Mouse (Mus musculus): ENCODE results near the gene Mbd3.
"Not testable (repeated sequence)": the region's sequence is repeated elsewhere in the genome, so short reads cannot be mapped to it uniquely, and the experiment has no call there.

Mbd3 gene

DNA sequence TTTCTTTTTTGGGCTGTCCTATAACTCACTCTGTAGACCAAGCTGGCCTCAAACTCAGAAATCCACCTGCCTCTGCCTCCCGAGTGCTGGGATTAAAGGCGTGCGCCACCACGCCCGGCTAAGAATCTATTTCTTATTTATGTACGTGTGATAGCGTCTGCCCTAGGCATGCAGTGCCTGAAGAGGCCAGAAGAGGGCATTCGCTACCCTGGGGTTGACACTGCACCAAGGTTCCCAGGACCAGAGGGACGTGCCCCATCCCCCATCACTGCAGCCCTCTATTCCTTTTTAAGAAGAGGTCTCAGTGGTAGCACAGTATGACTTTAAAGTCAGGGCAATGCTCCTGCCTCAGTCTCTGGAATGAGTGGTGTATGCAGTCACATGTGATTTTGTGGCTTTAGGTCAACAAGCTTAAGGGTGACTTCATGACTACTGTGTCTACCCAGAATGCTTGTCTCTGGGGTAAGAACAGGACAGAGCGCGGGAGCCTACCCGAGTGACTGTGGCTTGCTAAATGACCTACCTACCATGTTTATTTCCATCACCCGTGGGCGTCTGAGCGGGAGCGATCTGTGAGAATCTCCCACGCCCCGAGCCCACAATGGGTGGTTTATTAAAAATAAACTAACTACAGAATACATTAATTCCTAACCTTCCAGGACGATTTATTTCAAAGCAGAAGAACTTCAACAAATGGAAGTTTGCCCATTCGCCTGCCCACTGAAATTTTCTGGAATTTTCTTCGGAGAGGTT lies 29.2 kb downstream of the Mbd3 start:
- no peak for DNase-seq (ENCODE audit: low spot score in 2 of 2)

DNA sequence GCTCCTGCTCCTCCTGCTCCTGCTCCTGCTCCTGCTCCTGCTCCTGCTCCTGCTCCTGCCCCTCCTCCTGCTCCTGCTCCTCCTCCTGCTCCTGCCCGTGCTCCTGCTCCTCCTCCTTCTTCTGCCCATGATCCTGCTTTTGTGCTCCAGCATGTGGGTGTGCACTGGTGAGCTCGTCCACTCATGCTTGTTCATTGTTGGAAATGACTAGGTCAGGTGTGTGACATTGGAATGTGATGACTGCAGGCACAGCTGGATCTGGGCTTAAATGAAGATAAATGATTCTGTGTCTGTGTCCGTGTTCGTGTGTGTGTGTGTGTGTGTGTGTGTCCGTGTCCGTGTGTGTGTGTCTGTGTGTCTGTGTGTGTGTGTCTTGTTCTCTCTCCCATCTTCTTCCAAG lies 31.0 kb downstream of the Mbd3 start:
- no peak for DNase-seq (ENCODE audit: low spot score in 2 of 2)

DNA sequence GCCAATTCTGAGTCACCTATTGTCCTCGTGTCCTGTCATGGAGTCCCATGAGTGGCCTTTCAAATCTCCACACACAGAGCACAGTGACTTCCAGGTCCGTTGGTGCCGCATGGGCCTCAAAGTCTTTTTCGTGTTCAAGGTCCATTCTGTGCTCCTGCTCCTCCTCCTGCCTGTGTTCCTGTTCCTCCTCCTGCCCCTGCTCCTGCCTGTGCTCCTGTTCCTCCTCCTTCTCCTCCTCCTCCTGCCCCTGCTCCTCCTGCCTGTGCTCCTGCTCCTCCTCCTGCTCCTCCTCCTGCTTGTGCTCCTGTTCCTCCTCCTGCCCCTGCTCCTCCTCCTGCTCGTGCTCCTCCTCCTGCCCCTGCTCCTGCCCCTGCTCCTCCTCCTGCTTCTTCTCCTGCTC lies 31.4 kb downstream of the Mbd3 start:
- no peak for DNase-seq (ENCODE audit: low spot score in 2 of 2)

DNA sequence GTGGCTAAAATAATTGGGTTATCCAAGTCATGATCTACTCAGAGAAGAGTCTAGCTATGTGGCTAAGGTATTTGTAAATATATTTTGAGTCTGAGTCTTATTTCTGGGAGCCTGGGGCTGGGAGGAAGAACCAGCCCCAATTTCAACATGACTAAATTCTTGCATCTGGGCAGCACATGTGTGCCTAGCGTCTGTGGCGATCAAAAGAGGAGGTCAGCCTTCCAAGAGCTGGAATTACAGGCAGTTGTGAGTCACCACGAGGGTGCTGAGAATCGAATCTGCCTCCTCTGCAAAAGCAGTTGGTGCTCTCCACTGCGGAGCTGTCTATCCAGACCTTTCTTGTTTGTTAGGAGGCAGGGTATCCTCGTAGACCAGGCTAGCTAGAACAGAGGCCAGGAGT lies 33.6 kb downstream of the Mbd3 start:
- no peak for DNase-seq (ENCODE audit: low spot score in 2 of 2)

DNA sequence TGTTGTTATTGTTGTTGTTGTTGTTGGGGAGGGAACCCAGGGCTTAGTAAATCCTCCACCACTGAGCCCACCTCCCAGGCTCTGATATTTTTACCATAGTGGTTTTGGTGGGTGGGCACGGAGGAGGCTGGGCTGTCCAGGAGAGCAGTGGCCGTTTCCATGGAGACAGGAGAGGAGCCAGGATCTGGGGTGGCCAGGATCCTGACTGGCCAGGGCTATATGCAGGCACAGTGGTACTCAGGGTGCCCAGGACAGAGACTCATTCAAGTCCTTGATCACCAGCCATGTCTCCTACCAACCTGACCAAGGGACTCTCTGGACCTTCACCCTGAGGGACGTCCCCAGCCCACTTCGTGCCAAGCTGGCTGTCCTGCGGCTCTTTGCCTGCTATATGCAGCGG lies 35.6 kb downstream of the Mbd3 start:
- no peak for DNase-seq (ENCODE audit: low spot score in 2 of 2)

DNA sequence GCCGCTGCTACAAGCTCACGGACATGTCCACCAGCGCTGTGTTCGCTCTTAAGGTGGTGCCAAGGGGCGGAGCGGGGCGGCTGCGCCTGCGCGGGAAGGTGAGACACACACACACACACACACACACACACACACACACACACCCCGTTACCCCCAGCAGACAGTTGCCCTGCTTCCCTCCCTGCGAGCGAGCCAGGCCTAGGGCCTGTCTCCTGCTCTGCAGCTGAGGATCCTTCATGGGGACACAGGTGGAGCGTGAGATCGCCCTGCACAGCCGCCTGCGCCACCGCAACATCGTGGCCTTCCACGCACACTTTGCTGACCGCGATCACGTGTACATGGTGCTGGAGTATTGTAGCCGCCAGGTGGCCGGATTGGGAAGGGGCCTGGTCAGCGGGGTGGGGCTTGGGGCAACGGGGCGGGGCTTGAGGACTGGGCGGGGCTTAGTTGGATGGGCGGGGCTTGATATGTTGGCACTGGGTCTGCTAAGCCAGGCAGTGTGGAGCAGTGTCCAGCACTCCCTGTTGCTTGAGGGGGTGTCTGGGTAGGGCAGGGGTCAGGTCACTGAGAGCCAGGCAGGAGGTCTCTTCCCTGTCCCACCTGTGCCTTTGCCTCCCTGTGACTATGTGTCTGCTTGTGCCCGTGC lies 41.2 kb downstream of the Mbd3 start:
- peak; percentile 37 to 55 for DNase-seq (ENCODE audit: low spot score in 2 of 2)

DNA sequence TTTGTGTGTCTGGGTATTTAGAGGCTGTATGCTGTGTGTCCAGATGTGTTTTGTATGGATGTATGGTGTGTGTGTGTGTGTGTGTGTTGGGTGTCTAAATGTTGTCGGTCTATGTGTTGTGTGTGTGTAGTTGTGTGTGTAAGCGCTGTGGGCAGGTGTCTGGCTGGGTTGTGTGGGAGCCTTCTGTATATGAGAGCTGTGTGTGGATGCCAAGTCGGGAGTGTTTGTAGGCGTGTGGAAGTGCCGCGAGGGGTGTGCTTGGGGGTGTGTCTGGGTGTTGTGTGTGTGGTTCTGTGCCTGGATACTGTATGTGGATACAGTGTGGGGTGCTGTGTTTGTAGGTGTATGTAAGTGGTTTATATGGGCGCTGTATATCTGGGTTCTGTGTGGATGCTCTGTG lies 42.0 kb downstream of the Mbd3 start:
- no peak for DNase-seq (ENCODE audit: low spot score in 2 of 2)

DNA sequence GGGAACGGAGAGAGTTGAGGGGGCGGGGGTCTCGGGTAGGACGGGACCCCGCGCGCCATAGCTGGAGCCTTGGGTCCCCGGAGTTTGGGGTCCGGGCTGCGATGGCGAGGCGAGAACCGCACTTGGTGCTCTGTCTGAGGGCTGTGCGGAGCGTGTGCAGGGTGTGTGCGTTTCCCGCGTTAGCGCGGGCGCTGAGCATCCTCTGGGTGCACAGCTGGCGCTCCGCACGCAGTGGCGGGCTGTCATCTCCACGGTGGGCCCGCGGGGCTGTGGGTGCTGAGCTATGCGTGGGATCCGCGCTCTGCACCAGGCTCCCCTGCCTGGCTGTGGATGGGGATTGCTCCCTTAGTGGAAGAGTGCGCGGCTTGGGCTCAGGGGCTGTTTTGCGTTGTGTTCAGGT lies 42.6 kb downstream of the Mbd3 start:
- no peak for DNase-seq (ENCODE audit: low spot score in 2 of 2)

DNA sequence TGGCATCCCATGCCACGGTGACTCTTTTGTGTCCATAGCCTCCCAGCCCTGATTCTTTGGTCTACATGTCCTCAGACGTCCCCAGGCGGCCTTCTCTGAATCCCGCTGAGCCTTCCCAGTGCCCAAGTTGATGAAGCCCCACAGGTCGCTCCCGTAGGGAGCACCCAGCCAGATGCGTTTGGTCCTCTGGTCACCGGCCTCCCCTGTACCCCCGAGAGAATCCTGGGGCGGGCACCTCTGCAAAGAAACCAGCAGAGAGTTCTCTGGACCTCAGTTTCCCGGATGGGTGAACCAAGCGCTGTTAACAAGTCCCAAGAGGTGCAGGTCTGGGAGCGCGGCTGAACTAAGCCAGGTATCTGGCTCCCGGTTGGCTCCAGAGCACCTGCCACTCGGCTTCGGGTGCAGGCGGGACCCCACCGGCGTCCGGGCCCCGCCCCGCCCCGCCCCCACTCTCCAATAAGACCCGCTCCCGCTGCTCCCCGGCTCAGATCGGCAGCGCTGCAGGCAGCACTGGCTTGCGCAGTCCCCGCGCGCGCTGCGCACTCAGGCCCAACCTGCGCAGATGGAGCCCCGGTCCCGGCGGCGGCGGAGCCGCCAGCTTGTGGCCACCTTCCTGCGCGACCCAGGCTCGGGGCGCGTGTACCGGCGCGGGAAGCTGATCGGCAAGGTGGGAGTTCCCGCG lies 43.2 kb downstream of the Mbd3 start, which contains the start of gene Plk5:
Plk5 (plus strand) TSS at position 459 of the 682 bp plus-strand sequence.
- no peak for DNase-seq (ENCODE audit: low spot score in 2 of 2)

DNA sequence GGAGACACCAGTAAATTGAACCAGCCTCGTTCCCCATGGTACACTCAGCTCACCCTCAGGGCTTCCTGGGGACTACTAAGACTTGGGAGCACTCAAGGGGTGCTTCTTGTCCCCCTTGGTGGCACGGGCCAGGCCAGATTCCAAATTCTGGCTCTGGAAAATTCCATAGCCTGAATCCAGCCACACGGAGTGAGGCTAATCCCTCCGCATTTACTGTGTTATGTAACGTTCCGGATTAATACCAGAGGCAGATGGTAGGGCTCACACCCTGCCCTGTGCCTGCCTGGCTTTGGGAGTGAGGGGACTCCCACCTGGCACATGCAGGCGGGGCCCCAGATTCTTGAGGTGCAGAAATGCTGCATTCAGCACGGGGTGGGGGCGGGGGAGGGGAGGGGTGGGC lies 43.9 kb downstream of the Mbd3 start:
- no peak for DNase-seq (ENCODE audit: low spot score in 2 of 2)

DNA sequence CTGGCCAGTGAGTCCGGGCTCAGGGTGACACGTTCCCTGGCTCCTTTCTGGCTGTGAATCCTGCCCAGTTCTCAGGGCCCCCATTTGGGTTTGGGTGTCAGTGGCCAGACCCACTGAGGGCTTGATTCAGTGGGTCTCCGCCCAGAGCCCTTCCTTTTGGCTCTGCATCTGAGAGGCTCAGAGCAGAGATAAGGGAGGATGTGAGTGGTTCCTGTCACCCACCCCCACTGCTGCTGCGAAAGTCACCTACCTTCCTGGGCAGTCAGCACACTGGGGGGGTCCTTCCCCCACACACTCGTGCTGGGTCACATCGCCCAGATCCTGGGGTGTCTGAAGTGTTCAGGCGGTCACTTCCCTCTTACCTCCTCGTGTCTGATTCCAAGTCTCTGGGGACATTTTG lies 46.6 kb downstream of the Mbd3 start:
- DNase-seq (ENCODE audit: low spot score in 2 of 2) = no peak

DNA sequence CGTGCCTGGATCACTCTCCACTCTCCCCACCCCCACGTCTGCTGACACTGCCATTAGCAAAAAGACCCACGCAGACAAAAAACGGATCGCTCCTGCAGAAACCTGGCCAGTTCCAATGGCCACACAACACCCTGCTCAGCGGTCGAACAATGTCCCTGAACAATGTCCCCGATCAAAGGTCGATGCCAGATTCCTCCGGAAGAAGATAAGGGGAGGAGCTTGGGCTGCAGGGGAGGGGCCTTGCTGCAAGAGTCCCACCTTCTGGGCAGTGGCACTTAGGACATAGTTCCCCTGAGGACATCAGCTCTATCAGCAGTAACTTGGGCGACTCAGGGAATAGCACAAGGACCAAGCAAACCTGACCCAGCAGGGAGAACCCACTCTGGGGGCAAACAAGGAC lies 47.5 kb downstream of the Mbd3 start:
- no peak for DNase-seq (ENCODE audit: low spot score in 2 of 2)

DNA sequence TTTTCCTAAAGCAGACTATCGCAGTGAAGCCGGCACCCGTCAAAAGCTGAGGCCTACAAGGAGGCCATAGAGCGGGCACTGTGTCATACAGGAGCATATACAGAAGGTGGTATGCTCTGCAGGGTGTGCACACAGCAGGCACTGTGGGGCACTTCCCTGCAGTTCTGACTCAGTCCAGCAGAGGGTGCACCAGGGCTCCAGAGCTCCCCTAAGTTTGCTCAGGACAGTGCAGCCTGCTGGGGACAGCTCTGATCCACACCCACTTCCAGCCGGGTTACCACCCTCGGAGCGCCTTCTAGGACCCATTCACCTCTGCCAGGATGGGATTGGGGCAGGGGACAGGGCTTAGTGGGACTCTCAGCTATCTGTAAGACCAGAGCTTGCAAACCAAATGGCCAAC lies 49.1 kb downstream of the Mbd3 start:
- DNase-seq (ENCODE audit: low spot score in 2 of 2) = peak; percentile 84 to 86

DNA sequence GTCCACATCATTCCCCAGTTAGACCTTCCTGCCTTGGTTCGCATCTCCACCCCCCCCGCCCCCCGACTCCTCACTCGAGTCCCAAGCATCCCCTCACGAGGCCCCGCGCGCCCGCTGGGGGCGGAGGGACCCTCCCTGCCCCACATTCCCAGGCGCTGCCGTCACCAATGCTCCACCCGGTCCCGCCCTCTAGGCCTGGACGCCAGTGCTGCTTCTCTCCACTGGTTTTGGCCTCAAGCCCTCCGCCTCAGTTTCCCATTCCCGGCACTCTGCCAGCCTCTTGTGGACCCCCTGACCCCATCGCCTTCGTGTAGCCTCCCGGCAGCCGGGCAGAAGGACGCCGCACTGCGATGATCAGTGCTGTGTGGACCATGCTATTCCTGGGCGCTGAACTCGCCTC lies 50.4 kb downstream of the Mbd3 start:
- no peak for DNase-seq (ENCODE audit: low spot score in 2 of 2)

DNA sequence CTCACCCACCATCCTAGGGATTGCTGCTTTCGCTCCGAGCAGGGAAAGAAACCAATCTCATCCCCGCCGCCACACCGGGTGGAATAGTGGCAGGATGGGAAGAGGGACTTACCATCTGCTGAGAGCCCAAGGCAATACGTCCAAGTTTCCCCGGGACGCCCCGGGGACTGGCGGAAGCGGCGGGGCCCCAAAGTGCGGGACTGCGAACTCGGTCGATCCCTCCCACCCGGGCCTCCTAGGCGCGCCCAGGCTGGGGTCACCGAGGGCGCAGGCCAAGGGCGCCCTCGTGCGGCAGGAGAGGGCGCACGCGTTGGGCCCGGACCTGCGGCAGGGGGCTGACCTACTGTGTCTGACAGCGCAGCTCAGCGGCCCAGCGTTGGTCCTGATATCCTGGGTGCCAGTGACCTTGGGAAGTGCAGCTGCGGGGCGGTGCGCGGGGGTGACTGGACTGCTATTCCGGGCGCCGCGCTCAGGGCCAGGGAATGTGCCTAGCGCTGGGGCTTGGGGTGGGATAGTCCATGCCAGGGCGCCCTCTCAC lies 51.0 kb downstream of the Mbd3 start, which contains the start of gene Adamtsl5:
Adamtsl5 (minus strand) TSS at position 169 of the 538 bp plus-strand sequence.
- DNase-seq (ENCODE audit: low spot score in 2 of 2) = peak in 1 of 2 experiments; percentile 67

DNA sequence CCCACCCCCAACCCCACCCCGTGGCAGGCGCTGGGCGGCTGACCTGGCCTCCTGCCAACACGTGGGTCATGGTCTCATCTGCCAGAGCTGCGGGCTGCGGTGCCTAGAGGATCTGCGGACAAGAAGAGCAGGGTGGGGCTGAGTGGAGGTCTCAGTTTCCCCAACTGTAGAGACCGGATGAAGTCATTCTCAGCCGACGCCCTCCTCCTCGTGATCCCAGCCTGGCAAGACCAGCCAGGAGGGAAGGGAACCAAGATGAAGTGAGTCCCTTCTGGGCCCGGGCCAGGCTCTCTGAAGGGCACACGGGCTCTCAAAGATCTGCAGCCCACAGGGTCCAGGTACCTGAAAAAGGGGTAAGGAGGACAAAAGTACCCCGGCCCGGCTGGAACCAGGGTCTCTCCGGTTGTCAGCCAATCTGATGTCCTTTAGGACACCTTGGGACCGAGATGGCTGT lies 51.8 kb downstream of the Mbd3 start:
- no peak for DNase-seq (ENCODE audit: low spot score in 2 of 2)

DNA sequence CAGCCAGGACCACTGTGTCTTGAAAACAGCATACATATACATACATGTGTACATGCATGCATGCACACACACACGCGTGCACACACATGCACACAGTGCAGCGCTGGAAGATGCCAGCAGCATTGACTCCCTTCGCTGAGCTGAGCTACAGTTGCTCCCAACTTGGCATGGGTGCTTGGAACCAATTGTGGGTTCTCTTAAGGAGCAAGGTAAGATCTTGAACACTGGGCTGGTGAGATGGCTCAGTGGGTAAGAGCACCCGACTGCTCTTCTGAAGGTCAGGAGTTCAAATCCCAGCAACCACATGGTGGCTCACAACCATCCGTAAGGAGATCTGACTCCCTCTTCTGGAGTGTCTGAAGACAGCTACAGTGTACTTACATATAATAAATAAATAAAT lies 53.4 kb downstream of the Mbd3 start:
- not testable (repeated sequence) for DNase-seq (ENCODE audit: low spot score in 2 of 2)

DNA sequence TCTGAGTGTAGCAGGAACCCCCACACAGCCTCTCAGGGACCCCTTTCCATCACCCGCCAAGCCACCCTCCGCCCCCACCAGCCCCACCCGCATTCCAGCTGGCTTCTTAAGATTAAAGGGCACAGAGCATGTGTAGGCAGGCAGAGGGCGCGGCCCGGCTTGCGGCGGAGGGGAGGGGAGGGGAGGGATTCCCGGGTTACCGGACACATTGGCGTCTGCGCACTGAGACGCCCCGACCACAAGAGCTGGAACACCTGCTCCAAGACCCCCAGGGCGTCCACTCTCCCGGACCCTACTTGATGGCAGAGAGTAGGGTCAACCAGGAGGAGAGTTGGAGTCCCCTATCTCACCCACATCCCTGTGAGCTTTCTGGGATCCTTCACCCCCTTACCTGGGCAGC lies 54.2 kb downstream of the Mbd3 start:
- peak in 1 of 2 experiments; percentile 55 for DNase-seq (ENCODE audit: low spot score in 2 of 2)

DNA sequence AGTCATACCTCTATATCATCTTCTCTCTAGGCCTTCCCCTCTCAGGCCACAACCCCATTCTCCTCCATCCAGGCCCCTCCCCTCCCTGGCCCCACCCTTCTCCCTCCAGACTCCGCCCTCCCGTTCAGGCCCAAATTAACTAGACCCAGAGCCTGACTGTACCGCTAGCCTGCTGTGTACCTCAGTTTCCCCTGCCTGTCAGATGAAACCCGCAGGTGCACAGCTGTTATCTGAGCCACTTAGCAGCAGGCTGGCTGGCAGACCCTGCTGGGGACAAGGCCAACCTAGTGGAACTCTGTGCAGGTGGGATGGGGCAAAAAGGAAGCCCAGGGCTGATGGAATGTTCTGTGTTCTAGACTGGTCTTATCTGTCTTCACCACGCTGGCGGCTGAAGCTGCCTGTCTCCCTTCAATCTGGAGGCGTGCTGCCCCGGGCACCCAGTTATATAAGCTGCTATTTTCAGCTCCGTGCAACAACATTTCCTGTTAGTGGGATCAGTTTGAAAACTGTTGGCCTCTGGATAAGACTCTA lies 55.2 kb downstream of the Mbd3 start:
- DNase-seq (ENCODE audit: low spot score in 2 of 2) = peak in 1 of 2 experiments; percentile 33

DNA sequence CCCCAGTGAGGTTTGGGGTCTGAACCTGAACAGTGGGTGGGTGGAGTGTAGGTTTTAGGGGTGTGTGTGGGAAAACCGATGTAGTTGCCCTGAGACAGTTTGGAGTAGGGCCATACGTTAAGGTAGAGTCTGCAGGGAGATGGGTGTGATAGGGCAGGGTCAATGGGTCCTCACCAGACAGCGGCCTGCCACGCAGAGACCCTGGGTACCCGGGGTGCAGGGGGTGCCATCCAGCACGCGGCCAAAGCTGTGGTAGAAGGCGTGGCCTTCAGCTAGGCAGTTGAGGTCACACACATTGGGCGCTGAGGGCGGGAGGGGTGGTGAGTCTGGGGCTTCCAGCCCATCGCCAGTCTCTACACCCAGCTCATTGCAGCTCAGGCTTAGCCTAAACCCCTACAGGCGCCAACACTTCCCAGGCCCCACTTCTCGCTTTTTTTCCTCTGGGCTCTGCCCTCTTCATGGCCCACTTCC lies 55.9 kb downstream of the Mbd3 start:
- no peak for DNase-seq (ENCODE audit: low spot score in 2 of 2)

DNA sequence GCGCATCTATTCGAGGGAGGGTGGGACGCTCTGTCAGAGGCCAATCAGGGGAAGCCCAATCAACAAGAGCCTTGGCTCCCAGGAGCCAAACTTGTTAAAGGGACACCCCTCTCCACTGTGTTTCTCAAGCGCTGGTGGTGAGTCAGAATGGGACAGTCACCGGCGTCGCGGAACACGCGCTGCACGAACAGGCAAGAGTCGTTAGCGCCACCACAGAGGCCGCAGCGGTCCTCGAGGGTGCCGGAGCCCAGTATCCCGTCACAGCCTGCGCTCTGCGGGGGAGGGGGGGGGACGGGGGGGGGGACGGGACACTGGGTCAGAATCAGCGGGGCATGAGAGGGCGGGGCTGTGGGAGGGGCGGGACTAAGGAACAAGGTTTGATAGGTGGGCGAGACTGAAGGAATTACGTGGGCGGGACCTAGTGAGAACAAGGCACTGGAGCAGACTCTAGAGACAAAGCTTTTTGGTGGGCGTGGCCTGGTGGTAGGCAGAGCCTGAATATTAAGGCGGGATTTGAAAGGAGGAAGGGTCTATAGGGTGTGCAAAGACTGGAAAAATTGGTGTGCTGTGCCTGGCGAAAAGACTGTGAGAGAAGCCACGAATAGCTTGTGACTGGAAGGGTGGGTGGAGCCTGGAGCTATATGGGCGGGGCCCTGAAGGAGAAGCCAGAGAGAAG lies 56.5 kb downstream of the Mbd3 start:
- peak; percentile 40 to 68 for DNase-seq (ENCODE audit: low spot score in 2 of 2)
